Mouse (Mus musculus): ENCODE results near the gene Il22ra1. TPM values are rescaled to one million over a fixed set of nuclear protein-coding genes. Genes with fewer than 3 reads are reported as not detected.
A peak's percentile ranks its signal among the peaks of the same experiment; 100 is the strongest.

Gene Il22ra1
- total RNA-seq, 2 experiments from 2014 or later: 0.14 TPM; not detected in 1

GRCm38 (mm10) chr4:135739148-135739547, 11.2 kb downstream of the Il22ra1 start:
- TF ChIP-seq CTCF (IDR thresholded peaks at IDR 0.05): no peak
- Histone ChIP-seq H3K27ac (no peak overlapping the region), H3K4me3 (no peak overlapping the region)
- intact Hi-C loops (cut with DNase I): no loop called here
- DNase-seq (ENCODE audit: extremely low spot score in 1 of 2, low spot score in 2 of 2): no peak

- no peak for DNase-seq (ENCODE audit: extremely low spot score in 1 of 2, low spot score in 2 of 2)
- TF ChIP-seq CTCF (IDR thresholded peaks at IDR 0.05): no peak
- H3K27ac ChIP-seq: no peak overlapping the region
- no peak overlapping the region for H3K4me3 ChIP-seq
- intact Hi-C loops (cut with DNase I): no loop called here
These were observed 11.7 kb downstream of the Il22ra1 start for GRCm38 (mm10) chr4:135739672-135740071.

GRCm38 (mm10) chr4:135743520-135743919, 15.5 kb downstream of the Il22ra1 start:
- intact Hi-C loops (cut with DNase I): no loop called here
- Histone ChIP-seq H3K4me3 (no peak overlapping the region), H3K27ac (no peak overlapping the region)
- no peak for TF ChIP-seq CTCF (IDR thresholded peaks at IDR 0.05)
- DNase-seq (ENCODE audit: extremely low spot score in 1 of 2, low spot score in 2 of 2): no peak

DNA sequence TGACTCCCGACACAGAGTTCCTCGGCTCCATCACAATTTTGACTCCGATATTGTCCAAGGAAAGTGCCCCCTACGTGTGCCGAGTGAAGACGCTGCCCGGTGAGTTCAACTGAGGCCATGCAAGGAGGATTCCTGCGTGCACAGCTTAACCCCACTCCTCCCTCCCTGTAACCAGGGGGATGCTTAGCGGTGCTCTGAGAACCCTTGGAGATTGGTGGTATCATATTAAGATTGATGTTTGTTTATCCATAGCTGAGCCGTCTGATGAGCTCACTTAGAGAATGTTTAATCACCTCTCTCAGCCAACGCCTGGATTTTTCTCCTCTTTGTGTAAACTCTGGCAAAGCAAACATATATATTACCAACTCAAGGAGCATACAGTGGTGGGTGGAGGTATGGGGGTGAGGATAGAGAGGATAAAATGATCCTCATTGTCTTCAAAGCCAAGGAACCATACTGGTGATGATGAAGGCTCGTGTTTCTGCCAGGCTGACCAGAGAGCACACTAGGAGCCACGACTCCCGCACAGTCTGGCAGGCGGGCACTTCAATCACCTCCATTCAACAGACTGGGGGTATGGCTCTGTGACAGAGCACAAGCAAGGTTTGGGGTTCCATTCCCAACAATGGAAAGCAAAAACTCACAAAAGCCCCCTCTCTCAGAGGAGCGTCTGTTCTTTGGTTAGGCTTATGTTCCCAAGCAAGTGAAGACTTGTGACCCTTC, 16.9 kb downstream of the Il22ra1 start:
- no peak for TF ChIP-seq CTCF (IDR thresholded peaks at IDR 0.05)
- Histone ChIP-seq H3K4me3 (no peak overlapping the region), H3K27ac (no peak overlapping the region)
- DNase-seq (ENCODE audit: extremely low spot score in 1 of 2, low spot score in 2 of 2): no peak
- intact Hi-C loops (cut with DNase I): no loop called here

DNA sequence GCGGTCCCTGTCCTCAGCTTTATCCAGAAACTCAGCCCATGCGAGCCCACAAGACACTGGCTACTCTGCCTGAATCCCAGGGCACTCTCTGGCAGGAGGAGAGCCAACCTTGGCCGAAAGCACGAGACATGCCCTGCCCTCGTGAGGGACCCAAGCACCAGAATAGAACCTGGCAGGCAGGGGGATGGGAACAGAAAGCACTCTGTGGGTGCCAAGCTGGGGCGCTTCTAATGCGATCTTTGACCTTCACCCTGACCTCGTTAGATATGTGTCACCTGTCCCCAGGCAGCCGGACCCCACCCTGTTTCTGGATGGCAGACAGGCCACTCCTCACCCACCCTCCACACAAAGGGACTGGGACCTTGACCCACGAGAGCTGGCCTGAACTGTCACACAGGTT, 17.6 kb downstream of the Il22ra1 start:
- Histone ChIP-seq H3K27ac (no peak overlapping the region), H3K4me3 (no peak overlapping the region)
- TF ChIP-seq CTCF (IDR thresholded peaks at IDR 0.05): no peak
- no peak for DNase-seq (ENCODE audit: extremely low spot score in 1 of 2, low spot score in 2 of 2)
- intact Hi-C loops (cut with DNase I): no loop called here

- no peak; the same call in none of the 2 replicates for TF ChIP-seq CTCF (IDR thresholded peaks at IDR 0.05)
- Histone ChIP-seq H3K27ac (no peak overlapping the region), H3K4me3 (no peak overlapping the region)
- DNase-seq (ENCODE audit: extremely low spot score in 1 of 2, low spot score in 2 of 2): no peak
- intact Hi-C loops (cut with DNase I): no loop called here
These were observed 22.9 kb downstream of the Il22ra1 start for GRCm38 (mm10) chr4:135750896-135751295.

- no peak for TF ChIP-seq CTCF (IDR thresholded peaks at IDR 0.05)
These were observed 24.3 kb downstream of the Il22ra1 start for GRCm38 (mm10) chr4:135752106-135752778.

DNA sequence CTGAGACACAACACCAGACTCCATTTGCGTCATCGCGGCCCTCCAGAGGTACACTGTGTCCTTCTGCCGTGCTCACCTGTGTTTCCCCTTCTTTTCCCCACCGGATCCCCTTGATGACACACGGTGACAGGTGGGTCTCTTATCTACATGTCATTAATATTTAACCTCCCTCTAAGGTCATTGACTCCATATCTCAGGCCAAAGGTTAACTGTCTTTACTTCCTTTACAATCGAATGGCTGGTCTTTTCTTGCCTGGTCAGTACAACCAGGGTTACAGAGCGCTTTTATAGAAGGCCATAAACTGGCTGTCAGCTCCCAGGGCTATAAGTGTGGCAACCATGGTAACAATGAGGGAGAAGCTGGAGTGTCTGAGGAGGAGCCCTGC, 24.8 kb downstream of the Il22ra1 start:
- TF ChIP-seq CTCF (IDR thresholded peaks at IDR 0.05): no peak
- Histone ChIP-seq H3K4me3 (no peak overlapping the region), H3K27ac (no peak overlapping the region)
- no peak for DNase-seq (ENCODE audit: extremely low spot score in 1 of 2, low spot score in 2 of 2)
- intact Hi-C loops (cut with DNase I): no loop called here

More at GRCm38 (mm10) chr4:135752106-135752778, 24.3 kb downstream of the Il22ra1 start:
- no peak for DNase-seq (ENCODE audit: extremely low spot score in 1 of 2, low spot score in 2 of 2)
- intact Hi-C loops (cut with DNase I): no loop called here
- Histone ChIP-seq H3K27ac (no peak overlapping the region), H3K4me3 (no peak overlapping the region)

DNA sequence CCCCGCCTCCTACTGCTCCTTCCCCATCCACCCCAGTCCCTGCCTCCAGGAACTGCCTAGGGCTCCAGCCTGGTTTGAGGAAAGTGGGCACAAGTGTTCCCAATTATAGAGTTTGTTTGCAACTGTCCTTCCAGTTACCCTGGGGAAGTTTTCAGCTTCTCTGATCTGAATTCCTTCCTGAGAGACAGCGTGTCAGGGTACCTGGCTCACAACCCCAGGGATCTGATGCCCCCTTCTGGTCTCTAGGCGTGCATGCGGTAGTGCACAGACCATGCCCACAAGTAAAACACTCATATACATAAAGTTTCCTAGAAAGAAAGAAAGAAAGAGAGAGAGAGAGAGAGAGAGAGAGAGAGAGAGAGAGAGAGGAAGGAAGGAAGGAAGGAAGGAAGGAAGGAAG, 30.4 kb downstream of the Il22ra1 start:
- no peak for DNase-seq (ENCODE audit: extremely low spot score in 1 of 2, low spot score in 2 of 2)
- Histone ChIP-seq H3K4me3 (no peak overlapping the region), H3K27ac (no peak overlapping the region)
- TF ChIP-seq CTCF (IDR thresholded peaks at IDR 0.05): peak; percentile 18
- intact Hi-C loops (cut with DNase I): loop anchor here (5.0 kb wide), 1 partner anchor 76 kb away; no protein-coding TSS in a partner anchor

DNA sequence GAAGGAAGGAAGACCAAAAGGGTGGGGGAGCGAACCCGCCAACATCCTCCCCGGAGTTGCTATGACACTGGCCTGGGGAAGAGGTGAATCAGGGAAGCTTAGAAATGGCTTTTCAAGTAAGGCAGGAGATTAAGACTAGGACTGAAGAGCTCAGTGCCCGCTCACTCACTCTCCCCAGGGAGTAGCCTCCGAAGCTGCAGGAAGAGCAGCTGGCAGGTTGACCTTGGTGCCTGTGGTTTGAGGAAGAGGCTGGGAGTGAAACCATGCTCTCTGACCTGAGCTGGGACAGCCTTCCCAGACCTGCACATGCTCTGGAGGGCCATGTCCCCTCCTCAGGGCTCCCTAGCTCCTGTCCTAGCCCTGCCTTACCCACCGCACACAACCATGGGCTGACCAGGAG, 30.9 kb downstream of the Il22ra1 start:
- no peak for TF ChIP-seq CTCF (IDR thresholded peaks at IDR 0.05)
- intact Hi-C loops (cut with DNase I): loop anchor here (5.0 kb wide), 1 partner anchor 77 kb away; no protein-coding TSS in a partner anchor
- Histone ChIP-seq H3K4me3 (no peak overlapping the region), H3K27ac (no peak overlapping the region)
- DNase-seq (ENCODE audit: extremely low spot score in 1 of 2, low spot score in 2 of 2): no peak

- Histone ChIP-seq H3K4me3 (no peak within 1 kb of the TSS), H3K27ac (no peak within 1 kb of the TSS)
- no peak for TF ChIP-seq CTCF (IDR thresholded peaks at IDR 0.05)
- intact Hi-C loops (cut with DNase I): loop anchor here (5.0 kb wide), 1 partner anchor 77 kb away; no protein-coding TSS in a partner anchor
- no peak for DNase-seq (ENCODE audit: extremely low spot score in 1 of 2, low spot score in 2 of 2)
These were observed 31.5 kb downstream of the Il22ra1 start, which contains the start of gene Myom3 for GRCm38 (mm10) chr4:135759356-135759976. TSS of gene Myom3 (plus strand) at chr4:135759715.

GRCm38 (mm10) chr4:135761048-135761447, 33.1 kb downstream of the Il22ra1 start:
- intact Hi-C loops (cut with DNase I): no loop called here
- TF ChIP-seq CTCF (IDR thresholded peaks at IDR 0.05): no peak
- DNase-seq (ENCODE audit: extremely low spot score in 1 of 2, low spot score in 2 of 2): no peak
- Histone ChIP-seq H3K4me3 (no peak overlapping the region), H3K27ac (no peak overlapping the region)
